Mouse (Mus musculus): ENCODE measurements around the gene Defb25.
A peak's percentile ranks its signal among the peaks of the same experiment; 100 is the strongest.

The Defb25 gene

DNA sequence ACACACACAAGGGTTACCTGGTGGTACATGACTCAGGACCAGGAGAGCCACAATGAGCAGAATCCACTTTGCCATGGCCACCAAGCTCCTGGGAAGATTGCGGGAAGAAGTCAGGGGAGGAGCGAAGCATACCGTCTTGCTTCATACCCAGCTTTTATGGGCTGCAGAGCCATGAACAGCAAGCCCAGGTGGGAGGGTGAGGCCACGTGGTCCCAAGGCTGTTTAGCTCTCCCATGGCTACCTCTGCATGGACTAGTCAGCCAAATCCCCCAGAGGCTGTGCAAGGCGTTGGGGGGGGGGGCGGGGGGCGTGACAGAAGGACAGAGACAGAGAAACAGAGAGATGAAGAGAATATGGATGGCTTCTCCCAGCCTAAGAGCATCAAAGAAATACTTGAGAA, at the start of gene Defb25:
Gene Defb25, minus strand, starts transcription at position 101 of the 400 bp plus-strand sequence.
- no peak for DNase-seq

DNA sequence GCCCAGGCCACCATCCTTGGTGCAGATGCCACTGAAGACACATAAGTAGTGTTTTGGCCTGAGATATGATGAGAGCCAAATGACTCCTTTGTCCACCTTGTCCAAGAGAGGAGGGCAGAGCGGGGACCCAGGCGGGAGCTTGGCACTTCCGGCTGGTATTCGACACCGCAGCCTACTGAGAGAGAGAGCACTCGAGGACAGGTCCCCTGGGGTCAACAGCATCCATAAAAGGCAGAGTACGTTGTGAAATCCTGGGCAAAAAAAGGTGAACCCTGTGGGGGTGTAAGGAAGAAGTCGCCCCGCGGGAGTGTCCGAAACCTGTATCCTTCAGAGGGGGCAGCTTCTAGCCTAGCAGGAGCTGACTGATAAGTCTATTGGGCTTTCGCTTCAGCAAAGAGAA, 49.3 kb upstream of the Defb25 start:
- no peak for DNase-seq

DNA sequence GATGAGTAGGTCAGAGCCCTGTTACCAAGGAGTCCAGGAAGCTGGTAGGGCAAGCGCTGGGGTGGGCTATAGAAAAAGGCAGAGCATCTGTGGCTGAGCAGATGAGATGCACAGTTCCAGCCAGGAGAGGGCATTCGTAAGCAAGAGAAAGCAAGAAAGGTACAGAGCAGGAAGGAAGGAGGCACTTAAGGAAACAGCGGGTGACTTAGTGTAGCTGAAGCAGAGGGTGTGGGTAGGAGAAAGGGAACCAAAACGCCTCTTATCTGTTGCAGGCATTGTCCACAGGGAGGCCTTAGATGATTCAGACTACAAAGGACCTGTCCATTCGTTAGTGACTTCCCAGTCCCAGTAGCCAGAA, 48.8 kb upstream of the Defb25 start:
- DNase-seq: peak; percentile 52 to 61

DNA sequence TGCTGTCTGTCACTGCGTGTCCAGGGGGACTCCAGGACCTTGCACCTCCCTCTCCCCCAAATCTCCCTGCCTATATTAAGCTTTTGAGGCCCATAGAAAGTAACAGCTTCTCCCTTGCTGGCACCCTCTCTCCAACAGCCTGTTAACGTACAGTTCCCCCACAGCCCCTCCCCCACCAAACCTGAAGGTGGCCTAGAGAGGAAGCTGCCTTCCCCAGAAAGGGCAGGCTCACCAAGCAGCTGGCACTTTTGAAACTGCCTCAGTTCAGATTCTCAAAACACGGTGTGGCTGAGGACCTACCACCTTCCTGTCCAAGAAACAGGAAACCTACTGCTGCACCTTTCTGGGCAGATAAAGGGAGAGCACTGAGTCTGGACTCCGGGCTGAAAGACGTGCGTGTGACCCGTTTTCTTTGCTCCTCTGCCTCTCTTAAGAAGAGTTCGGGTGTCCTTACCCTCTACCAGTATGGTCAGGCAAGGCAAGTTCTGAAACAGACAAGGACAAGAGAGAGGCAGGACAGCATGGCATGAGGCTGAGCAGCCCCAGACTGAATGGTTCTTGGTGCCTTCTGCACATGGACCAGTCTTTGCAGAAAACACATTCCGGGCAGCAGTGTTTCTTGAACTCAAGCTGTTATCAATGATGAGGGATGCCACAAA, 48.3 kb upstream of the Defb25 start:
- peak in 1 of 2 experiments; percentile 32 for DNase-seq

DNA sequence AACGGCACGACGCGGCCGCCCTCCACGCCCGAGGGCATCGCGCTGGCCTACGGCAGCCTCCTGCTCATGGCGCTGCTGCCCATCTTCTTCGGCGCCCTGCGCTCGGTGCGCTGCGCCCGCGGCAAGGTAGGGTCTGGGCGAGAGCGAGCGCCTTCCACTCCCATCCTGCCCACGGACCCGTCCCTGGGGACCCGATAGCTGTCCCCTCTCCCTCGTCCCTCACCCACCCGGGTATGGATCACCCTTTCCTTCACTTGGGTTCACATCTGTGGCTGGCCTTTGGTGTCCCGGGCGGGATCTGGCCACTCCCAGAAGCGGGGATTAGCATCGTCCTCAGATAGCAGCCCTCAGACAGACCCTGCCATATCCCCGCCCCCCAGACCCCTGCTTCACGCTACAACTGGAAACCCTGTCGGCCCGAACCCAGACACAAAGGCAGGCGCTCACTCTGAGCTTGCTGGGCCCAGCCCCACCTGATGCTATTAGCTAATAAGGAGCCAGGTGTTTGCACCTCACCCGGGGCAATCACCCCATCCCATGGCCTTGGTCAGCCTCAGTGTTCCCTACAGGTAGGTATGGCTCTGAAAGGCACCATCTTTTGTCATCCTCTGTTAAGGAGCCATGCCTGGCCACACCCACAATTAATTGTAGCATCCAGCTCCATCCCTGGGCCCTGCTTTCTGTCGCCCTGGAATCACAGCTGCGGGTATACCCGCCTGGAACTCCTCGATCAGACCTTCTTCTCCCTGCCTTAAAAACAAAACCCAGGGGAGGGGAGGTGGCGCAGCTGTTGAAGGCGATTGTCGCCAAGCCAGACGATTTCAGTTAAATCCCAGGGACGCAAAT, 47.0 kb upstream of the Defb25 start:
- DNase-seq: peak in 1 of 2 experiments; percentile 7

DNA sequence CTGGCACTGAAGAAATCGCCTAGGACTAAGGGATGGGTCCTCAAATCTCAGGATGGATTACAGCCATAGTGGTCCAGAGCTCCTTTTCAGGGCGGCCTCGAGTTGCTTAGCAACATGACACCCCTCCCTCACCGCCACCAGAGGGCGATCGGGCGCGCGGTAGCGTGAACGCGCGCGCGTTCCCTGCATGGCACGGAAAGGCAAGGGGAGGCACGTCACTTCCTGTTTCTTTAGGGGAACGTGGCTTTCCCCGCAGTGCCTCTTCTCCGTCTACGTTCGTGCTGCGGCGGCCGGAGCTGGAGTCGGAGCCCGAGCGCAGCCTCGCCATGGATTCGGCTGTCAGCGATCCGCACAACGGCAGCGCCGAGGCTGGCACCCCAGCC, 46.4 kb upstream of the Defb25 start, which contains the start of gene H13:
Gene H13, plus strand, starts transcription at position 206 of the 383 bp plus-strand sequence.
- DNase-seq: peak; percentile 91 to 95

DNA sequence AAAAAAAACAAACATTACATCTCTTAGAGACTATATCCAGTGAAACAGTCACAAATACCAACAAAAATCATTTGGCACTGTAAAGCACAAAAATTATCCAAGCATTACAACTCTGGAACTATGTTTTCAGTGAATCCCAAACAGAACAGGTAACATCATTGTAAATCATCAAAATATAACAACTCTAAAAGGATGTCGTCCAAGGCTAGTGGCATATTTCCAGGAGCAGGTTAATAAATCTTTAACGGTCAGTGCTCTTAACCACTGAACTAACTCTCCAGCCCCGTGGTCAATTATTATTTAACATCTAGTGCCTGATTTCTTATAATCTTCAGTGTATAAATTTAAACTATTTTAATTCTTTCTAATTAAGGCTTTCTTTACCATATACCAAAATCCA, 43.3 kb upstream of the Defb25 start:
- DNase-seq: peak in 1 of 2 experiments; percentile 32

DNA sequence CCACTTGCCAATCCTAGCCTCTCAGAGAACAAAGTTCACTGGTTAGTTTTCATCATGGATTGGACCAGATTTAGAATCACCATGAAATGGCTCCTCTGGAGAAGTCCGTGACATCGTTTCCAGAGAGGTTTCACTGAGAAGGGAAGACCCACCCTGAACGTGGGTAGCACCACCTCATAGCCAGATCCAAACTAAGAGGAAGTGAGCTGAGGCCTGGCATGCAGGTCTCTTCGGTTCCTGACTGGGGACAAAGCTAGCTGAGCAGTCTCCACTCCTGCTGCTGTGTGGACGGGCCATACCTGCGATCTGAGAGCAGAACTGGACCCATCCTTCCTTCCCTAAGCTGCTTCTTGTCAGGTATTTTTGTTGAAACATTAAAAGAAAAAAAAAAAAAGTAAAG, 38.3 kb upstream of the Defb25 start:
- no peak for DNase-seq

DNA sequence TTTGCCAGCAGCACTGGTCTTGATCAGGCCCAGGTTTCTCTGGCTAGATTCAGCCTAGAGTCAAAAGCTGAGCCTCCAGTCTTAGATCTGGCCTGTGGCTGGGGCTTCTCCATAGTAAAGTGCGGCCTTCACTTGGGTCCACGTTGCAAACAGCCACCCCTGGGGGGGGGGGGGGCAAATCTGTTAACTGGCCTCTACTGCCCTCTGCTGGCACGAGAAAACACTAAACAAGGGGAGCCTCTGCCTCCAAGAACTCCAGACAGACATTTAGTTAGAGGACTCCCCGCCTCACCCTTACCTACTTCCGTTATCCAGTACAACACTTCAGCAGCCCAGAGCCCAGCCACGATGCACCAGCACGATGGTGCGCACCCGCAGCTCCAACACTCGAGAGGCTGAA, 34.5 kb upstream of the Defb25 start:
- DNase-seq: peak; percentile 42 to 74

DNA sequence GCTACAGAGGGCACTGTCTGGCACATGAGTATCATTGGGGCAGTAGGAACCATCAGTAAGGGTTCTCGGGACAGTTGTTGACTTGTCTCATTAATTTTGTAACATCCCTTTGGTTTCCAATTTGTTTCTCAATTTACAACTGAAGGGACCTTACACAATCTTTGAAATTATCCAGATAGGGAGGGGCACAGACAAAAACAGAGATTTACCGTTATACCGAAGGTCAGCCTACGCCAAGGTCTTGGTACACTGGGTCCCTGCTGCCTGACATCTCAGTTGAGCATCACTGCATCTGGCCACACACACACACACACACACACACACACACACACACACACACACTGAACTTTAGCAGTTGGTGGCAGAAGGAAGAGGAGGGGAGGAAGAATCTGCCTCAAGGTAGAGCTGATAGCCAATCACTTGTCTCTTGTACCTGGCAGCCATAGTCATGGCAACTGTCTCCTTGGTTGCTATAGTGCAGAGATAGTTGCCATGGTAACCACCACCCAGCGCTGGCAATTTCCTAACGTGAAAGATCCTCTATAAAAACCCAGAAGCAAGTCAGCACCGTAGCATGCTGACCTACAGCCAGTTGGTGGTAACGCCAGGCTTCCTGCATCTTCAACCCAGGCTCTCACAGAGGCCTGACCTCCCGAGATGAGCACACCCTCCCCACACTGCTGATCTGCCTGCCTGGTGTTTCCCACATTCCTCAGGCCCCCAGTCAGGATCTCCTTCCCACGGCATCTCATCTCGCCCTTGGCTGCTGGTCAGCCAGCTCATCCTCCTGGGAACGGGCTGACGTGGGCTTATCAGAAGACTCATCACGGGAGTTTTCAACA, 31.2 kb upstream of the Defb25 start:
- peak in 1 of 2 experiments; percentile 69 for DNase-seq

DNA sequence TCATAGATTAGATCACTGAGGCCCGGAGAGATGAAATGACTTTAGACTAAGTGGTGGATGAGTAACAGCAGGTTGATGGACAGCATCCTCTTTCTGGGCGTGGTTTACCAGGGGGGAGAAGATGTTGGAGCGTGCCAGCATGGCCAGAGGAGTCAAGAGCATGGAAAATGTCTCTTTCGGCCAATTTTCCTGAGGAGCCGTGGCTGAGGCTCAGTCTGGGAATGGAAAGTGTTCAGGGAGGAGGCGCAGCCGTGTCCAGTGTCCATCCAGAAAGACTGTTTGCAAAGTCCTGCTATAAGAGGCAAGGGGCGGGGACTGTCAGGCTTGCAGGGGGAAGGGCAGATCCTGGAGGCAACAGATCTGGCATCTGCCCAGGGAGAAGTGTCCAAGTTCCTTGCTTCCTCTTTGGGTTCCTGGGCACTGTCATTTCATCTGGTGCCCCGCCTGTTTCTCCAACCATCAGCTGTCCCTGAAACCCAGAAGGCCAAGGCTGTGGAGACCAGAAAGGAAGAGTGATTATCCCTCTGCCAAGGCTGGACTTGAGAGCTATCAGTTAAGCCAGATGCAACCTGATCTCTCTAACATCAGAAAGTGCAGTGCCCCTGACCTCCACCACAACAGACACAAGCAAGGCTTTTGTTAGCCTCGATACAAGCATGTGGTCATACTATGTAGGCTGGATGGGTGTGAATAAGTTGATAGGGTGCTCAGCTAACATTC, 30.2 kb upstream of the Defb25 start:
- peak; percentile 75 to 81 for DNase-seq

DNA sequence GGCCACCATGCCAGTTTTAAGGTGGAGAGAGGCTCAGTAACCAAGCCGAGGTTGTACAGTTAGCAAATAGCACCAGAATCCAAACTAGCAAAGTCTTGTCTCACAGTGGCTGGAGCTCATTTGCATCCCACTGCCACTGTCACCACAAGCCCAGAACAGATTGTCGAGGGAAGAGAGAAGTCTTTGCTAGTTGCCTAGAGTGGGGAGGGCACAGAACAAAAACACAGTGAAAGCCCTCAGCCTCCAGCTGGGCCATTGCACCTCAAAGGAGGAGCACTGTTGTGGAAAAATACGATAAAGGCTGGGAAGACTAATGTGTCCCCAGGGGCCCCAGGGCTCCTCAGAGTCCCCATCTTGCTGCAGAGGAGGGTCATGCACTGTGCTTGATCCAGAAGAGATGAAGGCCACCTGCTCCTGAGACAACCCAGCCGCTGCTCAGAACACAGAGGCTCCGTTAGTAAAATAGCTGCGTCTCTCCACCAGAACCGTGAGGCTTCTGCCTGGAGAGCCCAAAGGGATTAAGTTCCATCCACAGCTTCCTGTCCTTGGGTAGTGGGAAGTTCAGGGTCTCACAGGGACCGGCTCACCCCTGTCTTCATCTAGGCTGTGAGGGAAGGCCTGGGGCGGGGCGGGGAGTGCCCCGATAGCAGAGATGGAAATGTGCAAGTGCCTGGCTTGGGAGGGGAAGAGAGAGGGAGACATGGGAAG, 16.7 kb upstream of the Defb25 start:
- peak; percentile 68 to 82 for DNase-seq

DNA sequence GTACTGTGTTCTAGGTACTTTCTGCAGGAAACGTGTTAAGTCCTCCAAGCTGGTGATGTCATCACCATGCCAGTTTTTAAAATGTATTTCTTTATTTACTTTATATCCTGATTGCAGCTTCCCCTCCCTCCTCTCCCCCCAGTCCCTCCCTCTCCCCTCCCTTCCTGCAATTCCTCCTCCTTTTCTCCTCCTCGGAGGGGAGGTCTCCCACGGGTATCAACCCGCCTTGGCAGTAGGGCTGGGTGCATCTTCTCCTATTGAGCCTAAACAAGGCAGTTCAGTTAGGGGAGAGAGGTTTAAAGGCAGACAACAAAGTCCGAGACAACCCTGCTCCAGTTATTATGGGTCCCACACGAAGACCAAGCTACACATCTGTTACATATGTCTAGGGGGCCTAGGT, 16.0 kb upstream of the Defb25 start:
- DNase-seq: no peak

DNA sequence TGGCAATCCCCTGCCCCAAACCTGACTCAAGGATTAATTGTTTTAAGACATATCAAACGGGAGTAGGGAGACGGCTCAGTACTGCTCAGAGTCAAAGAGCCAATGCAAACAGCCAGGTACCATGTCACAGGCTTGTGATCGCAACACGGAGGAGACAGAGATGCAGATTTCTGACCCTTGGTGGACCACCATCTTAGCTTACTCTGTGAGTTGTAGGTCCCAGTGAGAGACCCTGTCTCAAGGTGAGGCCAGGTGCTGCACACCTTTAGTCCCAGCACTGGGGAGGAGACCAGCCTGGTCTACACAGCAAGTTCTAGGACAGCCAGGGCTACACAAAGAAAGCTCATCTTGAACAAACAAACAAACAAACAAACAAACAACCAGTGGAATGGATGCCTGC, 14.5 kb upstream of the Defb25 start:
- DNase-seq: no peak

DNA sequence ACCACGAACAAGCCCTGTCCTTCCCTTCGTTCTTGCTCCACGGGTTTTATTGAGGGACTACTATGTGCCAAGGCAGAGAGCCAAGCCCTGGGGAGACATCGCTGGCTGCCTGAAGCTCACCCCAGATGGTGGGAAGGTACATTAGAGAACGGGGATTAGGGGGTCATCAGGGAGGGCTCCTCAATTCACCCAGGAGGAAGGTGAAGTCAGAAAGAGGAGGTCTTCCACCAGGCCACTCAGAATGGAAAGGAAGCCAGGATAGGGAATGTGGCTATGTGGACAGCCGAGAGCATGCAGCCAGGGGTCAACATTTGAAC, 14.1 kb upstream of the Defb25 start:
- DNase-seq: no peak

DNA sequence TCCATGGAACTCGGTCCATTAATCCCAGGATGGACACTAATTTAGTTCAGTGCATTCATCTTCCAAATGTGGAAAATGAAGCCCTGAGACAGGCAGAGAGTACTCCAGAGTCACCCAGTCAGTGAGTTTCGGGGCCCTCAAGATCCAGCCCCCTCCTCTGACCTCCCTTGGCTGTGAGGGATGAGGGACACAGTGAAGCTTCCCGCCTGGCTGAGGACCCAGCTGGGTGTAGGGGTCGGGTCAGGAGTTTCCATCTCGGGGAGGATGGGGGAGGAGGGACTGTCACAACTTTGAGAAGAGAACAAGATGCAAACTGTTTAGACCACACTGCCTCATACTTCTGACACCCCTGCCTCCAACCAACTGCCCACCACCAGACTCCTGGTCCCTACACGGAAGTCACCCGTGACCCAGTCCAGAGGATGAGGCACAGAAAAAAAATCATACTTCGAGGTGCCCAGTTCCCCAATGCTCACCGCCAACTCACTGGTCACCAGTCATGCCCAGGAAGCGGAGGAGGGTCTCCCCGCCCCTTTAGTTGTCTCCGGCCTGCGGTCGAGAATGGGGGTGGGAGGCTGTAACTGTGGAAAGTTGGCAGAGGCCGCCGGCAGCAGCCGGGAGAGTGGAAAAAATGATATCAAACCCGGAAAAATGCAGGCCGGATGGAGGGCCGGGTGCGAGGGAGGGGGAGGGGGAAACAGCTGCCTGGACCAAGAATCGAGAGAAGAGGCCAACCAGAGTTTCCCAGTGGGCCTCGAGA, 13.6 kb upstream of the Defb25 start:
- peak; percentile 82 to 91 for DNase-seq

DNA sequence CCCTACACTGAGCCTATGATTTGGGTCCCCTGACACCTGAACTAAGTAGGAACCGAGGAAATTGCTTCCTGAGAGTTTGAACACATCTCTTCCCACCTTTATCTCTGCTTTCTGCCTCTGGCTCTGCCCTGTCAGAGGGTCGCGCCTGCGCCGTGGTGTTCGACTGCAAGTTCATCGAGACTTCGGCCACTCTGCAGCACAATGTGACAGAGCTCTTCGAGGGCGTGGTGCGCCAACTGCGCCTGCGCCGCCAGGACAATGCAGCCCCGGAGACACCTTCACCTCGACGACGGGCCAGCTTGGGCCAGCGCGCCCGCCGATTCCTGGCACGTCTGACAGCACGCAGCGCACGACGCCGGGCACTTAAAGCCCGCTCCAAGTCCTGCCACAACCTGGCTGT, 11.5 kb upstream of the Defb25 start:
- no peak for DNase-seq

DNA sequence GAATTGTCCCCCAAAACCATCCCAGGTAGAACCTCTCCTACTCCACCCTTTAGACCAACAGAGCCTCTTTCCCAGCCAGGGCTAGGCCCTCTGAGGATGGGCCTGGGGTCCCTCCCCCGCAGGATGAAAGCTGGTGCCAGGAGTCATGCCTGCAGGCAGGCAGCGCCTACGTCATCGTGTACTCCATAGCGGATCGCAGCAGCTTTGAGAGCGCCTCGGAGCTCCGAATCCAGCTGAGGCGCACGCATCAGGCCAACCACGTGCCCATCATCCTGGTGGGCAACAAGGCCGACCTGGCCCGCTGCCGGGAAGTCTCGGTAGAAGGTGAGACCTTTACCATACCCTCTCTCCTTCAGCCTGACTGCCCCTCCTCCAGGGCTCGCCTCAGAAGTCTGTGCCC, 10.5 kb upstream of the Defb25 start:
- DNase-seq: no peak

DNA sequence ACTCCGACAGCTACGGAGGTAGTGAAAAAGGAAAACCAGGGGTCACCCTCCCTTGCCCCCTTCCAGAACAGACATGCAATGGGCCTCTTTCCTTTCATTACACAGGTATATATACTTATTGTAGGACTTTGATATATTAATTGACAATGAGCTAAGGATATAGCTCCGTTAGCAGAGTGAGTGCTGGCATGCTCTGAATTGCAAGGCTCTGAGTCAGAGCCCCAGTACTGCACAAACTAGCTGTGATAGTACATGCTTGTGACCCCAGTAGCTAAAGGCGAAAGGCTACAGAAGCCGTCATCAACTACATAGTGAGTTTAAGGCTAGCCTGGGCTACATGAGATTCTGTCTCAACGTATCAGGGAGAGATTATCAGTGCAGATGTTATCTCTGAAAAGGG, 7.1 kb upstream of the Defb25 start:
- no peak for DNase-seq

DNA sequence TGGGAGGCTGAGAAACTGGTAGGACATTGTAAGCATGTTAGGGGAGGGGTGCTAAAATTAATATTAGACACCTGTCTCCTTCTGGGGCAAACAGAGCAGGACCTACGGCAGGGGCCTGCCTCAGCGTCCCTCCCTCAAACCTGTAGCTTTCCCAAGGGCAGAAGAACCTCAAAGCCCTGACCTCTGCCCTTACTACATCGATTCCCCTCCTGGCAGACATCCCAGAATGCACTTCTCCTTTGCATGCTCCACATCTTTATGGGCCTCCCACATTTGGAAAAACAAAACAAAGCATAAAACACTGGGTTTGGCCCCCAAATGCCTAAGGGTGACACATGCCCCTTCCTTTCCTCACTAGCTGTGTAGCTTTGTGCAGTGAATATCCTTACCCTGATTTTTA, 6.4 kb upstream of the Defb25 start:
- DNase-seq: no peak

DNA sequence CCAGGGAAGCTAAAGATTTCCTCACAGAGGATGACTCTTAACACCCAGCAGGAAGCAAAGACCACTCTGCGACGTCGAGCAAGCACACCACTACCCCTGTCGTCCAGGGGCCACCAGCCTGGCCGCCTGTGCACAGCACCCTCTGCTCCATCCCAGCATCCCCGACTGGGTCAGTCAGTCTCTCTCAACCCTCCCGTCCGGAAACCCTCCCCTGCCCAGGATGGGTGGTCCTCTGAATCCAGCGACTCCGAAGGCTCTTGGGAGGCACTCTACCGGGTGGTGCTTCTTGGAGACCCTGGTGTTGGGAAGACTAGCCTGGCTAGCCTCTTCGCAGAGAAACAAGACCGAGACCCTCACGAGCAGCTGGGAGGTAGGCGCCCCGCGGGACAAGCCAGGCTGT, 5.2 kb upstream of the Defb25 start:
- DNase-seq: peak; percentile 42 to 61

Measured in kidney, postnatal 25 days (tissue).